Mouse (Mus musculus): ENCODE measurements around the gene Grik4. TPM values are rescaled to one million over a fixed set of nuclear protein-coding genes. Genes with fewer than 3 reads are reported as not detected.
A peak's percentile ranks its signal among the peaks of the same experiment; 100 is the strongest.

Grik4 gene
- polyA plus RNA-seq, 1 experiment from 2014 or later: 5.8 TPM

GRCm38 (mm10) chr9:42672982-42673381 lies 271.3 kb downstream of the Grik4 start:
- Histone ChIP-seq H3K4me1 (replicated peaks; ENCODE audit: control insufficient read depth, insufficient read depth, low read length) (peaks cover 19% of the 10 kb centered on the region), H3K9ac (no peak overlapping the region; the same call in 1 of the 2 replicates), H3K9me3 (ENCODE audit: control insufficient read depth, low read length) (no peaks in the 10 kb centered on the region), H3K4me3 (replicated peaks; ENCODE audit: low read length) (no peak overlapping the region), H3K36me3 (replicated peaks; ENCODE audit: control insufficient read depth, insufficient read depth) (no peaks in the 10 kb centered on the region), H3K4me2 (replicated peaks) (no peak overlapping the region), H3K27me3 (ENCODE audit: control insufficient read depth, insufficient read depth, low read length) (no peaks in the 10 kb centered on the region), H3K27ac (peak overlapping the region; percentile 58; the same call in 1 of the 2 replicates)
- ATAC-seq (ENCODE audit: low FRiP score) (no peak), DNase-seq (ENCODE audit: low spot score) (no peak)
- 51% methylated on average over 8 of the region's 8 CpGs for WGBS

- H3K27me3 ChIP-seq (ENCODE audit: control insufficient read depth, insufficient read depth, low read length): no peaks in the 10 kb centered on the region
- WGBS: 27% methylated on average over 2 of the region's 2 CpGs
- DNase-seq (ENCODE audit: low spot score): peak; percentile 60
- H3K9ac ChIP-seq: no peak overlapping the region
- no peak overlapping the region for H3K4me3 ChIP-seq (replicated peaks; ENCODE audit: low read length)
- no peaks in the 10 kb centered on the region for H3K9me3 ChIP-seq (ENCODE audit: control insufficient read depth, low read length)
- H3K27ac ChIP-seq: peak overlapping the region; percentile 34; the same call in 1 of the 2 replicates
- H3K36me3 ChIP-seq (replicated peaks; ENCODE audit: control insufficient read depth, insufficient read depth): no peaks in the 10 kb centered on the region
- peaks cover 19% of the 10 kb centered on the region for H3K4me1 ChIP-seq (replicated peaks; ENCODE audit: control insufficient read depth, insufficient read depth, low read length)
- ATAC-seq (ENCODE audit: low FRiP score): no peak
- H3K4me2 ChIP-seq (replicated peaks): no peak overlapping the region
Observed at GRCm38 (mm10) chr9:42670619-42671018, 273.7 kb downstream of the Grik4 start.

- Histone ChIP-seq H3K27ac (no peak overlapping the region), H3K36me3 (replicated peaks; ENCODE audit: control insufficient read depth, insufficient read depth) (no peaks in the 10 kb centered on the region), H3K9ac (no peak overlapping the region), H3K27me3 (ENCODE audit: control insufficient read depth, insufficient read depth, low read length) (no peaks in the 10 kb centered on the region), H3K9me3 (ENCODE audit: control insufficient read depth, low read length) (no peaks in the 10 kb centered on the region), H3K4me3 (replicated peaks; ENCODE audit: low read length) (no peak overlapping the region), H3K4me1 (replicated peaks; ENCODE audit: control insufficient read depth, insufficient read depth, low read length) (0 out of 2 replicates have a peak, but pooled peaks cover 5% of the 10 kb centered on the region), H3K4me2 (replicated peaks) (no peak overlapping the region)
- ATAC-seq (ENCODE audit: low FRiP score) (no peak), DNase-seq (ENCODE audit: low spot score) (no peak)
- WGBS: 78% methylated on average over 1 of the region's 1 CpGs
Observed at GRCm38 (mm10) chr9:42661481-42661880, 282.8 kb downstream of the Grik4 start.

GRCm38 (mm10) chr9:42652756-42653155 lies 291.5 kb downstream of the Grik4 start:
- Histone ChIP-seq H3K4me2 (replicated peaks) (no peak overlapping the region), H3K4me1 (replicated peaks; ENCODE audit: control insufficient read depth, insufficient read depth, low read length) (no peaks in the 10 kb centered on the region), H3K9ac (no peak overlapping the region), H3K27me3 (ENCODE audit: control insufficient read depth, insufficient read depth, low read length) (no peaks in the 10 kb centered on the region), H3K9me3 (ENCODE audit: control insufficient read depth, low read length) (no peaks in the 10 kb centered on the region), H3K36me3 (replicated peaks; ENCODE audit: control insufficient read depth, insufficient read depth) (no peaks in the 10 kb centered on the region), H3K27ac (no peak overlapping the region), H3K4me3 (replicated peaks; ENCODE audit: low read length) (no peak overlapping the region)
- ATAC-seq (ENCODE audit: low FRiP score) (no peak), DNase-seq (ENCODE audit: low spot score) (no peak)
- WGBS: 76% methylated on average over 2 of the region's 2 CpGs

- no peak for ATAC-seq (ENCODE audit: low FRiP score)
- H3K4me3 ChIP-seq (replicated peaks; ENCODE audit: low read length): no peak overlapping the region
- no peak for DNase-seq (ENCODE audit: low spot score)
- H3K36me3 ChIP-seq (replicated peaks; ENCODE audit: control insufficient read depth, insufficient read depth): no peaks in the 10 kb centered on the region
- no peak overlapping the region for H3K9ac ChIP-seq
- H3K9me3 ChIP-seq (ENCODE audit: control insufficient read depth, low read length): no peaks in the 10 kb centered on the region
- no peak overlapping the region for H3K4me2 ChIP-seq (replicated peaks)
- no peaks in the 10 kb centered on the region for H3K4me1 ChIP-seq (replicated peaks; ENCODE audit: control insufficient read depth, insufficient read depth, low read length)
- no peak overlapping the region for H3K27ac ChIP-seq
- WGBS: 53% methylated on average over 4 of the region's 4 CpGs
- no peaks in the 10 kb centered on the region for H3K27me3 ChIP-seq (ENCODE audit: control insufficient read depth, insufficient read depth, low read length)
Observed at GRCm38 (mm10) chr9:42652309-42652708, 292.0 kb downstream of the Grik4 start.

- no peak for DNase-seq (ENCODE audit: low spot score)
- no peak for ATAC-seq (ENCODE audit: low FRiP score)
- Histone ChIP-seq H3K36me3 (replicated peaks; ENCODE audit: control insufficient read depth, insufficient read depth) (no peaks in the 10 kb centered on the region), H3K4me3 (replicated peaks; ENCODE audit: low read length) (no peak overlapping the region), H3K4me1 (replicated peaks; ENCODE audit: control insufficient read depth, insufficient read depth, low read length) (0 out of 2 replicates have a peak, but pooled peaks cover 4% of the 10 kb centered on the region), H3K4me2 (replicated peaks) (no peak overlapping the region), H3K9me3 (ENCODE audit: control insufficient read depth, low read length) (no peaks in the 10 kb centered on the region), H3K27me3 (ENCODE audit: control insufficient read depth, insufficient read depth, low read length) (no peaks in the 10 kb centered on the region), H3K27ac (no peak overlapping the region), H3K9ac (no peak overlapping the region)
- 78% methylated on average over 5 of the region's 5 CpGs for WGBS
Observed at GRCm38 (mm10) chr9:42649872-42650271, 294.4 kb downstream of the Grik4 start.

GRCm38 (mm10) chr9:42648051-42648450 lies 296.2 kb downstream of the Grik4 start:
- Histone ChIP-seq H3K27me3 (ENCODE audit: control insufficient read depth, insufficient read depth, low read length) (no peaks in the 10 kb centered on the region), H3K36me3 (replicated peaks; ENCODE audit: control insufficient read depth, insufficient read depth) (no peaks in the 10 kb centered on the region), H3K4me1 (replicated peaks; ENCODE audit: control insufficient read depth, insufficient read depth, low read length) (0 out of 2 replicates have a peak, but pooled peaks cover 4% of the 10 kb centered on the region), H3K27ac (no peak overlapping the region), H3K4me2 (replicated peaks) (no peak overlapping the region), H3K9me3 (ENCODE audit: control insufficient read depth, low read length) (no peaks in the 10 kb centered on the region), H3K9ac (no peak overlapping the region), H3K4me3 (replicated peaks; ENCODE audit: low read length) (no peak overlapping the region)
- DNase-seq (ENCODE audit: low spot score): no peak
- no peak for ATAC-seq (ENCODE audit: low FRiP score)
- 91% methylated on average over 3 of the region's 3 CpGs for WGBS

- Histone ChIP-seq H3K4me1 (replicated peaks; ENCODE audit: control insufficient read depth, insufficient read depth, low read length) (peaks cover 4% of the 10 kb centered on the region; the same call in 1 of the 2 replicates), H3K27me3 (ENCODE audit: control insufficient read depth, insufficient read depth, low read length) (no peaks in the 10 kb centered on the region), H3K9me3 (ENCODE audit: control insufficient read depth, low read length) (no peaks in the 10 kb centered on the region), H3K9ac (no peak overlapping the region), H3K27ac (no peak overlapping the region), H3K36me3 (replicated peaks; ENCODE audit: control insufficient read depth, insufficient read depth) (no peaks in the 10 kb centered on the region), H3K4me2 (replicated peaks) (no peak overlapping the region), H3K4me3 (replicated peaks; ENCODE audit: low read length) (no peak overlapping the region)
- ATAC-seq (ENCODE audit: low FRiP score) (no peak), DNase-seq (ENCODE audit: low spot score) (no peak)
- 74% methylated on average over 3 of the region's 3 CpGs for WGBS
Observed at GRCm38 (mm10) chr9:42647596-42647995, 296.7 kb downstream of the Grik4 start.

GRCm38 (mm10) chr9:42646821-42647220 lies 297.5 kb downstream of the Grik4 start:
- H3K9me3 ChIP-seq (ENCODE audit: control insufficient read depth, low read length): no peaks in the 10 kb centered on the region
- no peaks in the 10 kb centered on the region for H3K27me3 ChIP-seq (ENCODE audit: control insufficient read depth, insufficient read depth, low read length)
- no peaks in the 10 kb centered on the region for H3K36me3 ChIP-seq (replicated peaks; ENCODE audit: control insufficient read depth, insufficient read depth)
- DNase-seq (ENCODE audit: low spot score): no peak
- 65% methylated on average over 10 of the region's 10 CpGs for WGBS
- no peak for ATAC-seq (ENCODE audit: low FRiP score)
- no peak overlapping the region for H3K4me2 ChIP-seq (replicated peaks)
- peaks cover 4% of the 10 kb centered on the region; the same call in 1 of the 2 replicates for H3K4me1 ChIP-seq (replicated peaks; ENCODE audit: control insufficient read depth, insufficient read depth, low read length)
- H3K9ac ChIP-seq: no peak overlapping the region
- H3K4me3 ChIP-seq (replicated peaks; ENCODE audit: low read length): no peak overlapping the region
- no peak overlapping the region for H3K27ac ChIP-seq

GRCm38 (mm10) chr9:42645161-42645560 lies 299.1 kb downstream of the Grik4 start:
- DNase-seq (ENCODE audit: low spot score): no peak
- H3K27ac ChIP-seq: no peak overlapping the region
- H3K36me3 ChIP-seq (replicated peaks; ENCODE audit: control insufficient read depth, insufficient read depth): no peaks in the 10 kb centered on the region
- H3K9me3 ChIP-seq (ENCODE audit: control insufficient read depth, low read length): no peaks in the 10 kb centered on the region
- H3K27me3 ChIP-seq (ENCODE audit: control insufficient read depth, insufficient read depth, low read length): no peaks in the 10 kb centered on the region
- H3K9ac ChIP-seq: no peak overlapping the region
- no peak for ATAC-seq (ENCODE audit: low FRiP score)
- WGBS: 81% methylated on average over 5 of the region's 5 CpGs
- H3K4me1 ChIP-seq (replicated peaks; ENCODE audit: control insufficient read depth, insufficient read depth, low read length): peaks cover 4% of the 10 kb centered on the region; the same call in 1 of the 2 replicates
- H3K4me3 ChIP-seq (replicated peaks; ENCODE audit: low read length): no peak overlapping the region
- no peak overlapping the region for H3K4me2 ChIP-seq (replicated peaks)
